Mouse (Mus musculus): ENCODE results near the gene Chst8. TPM values are rescaled to one million over a fixed set of nuclear protein-coding genes. Genes with fewer than 3 reads are reported as not detected.

Gene Chst8
- total and polyA plus RNA-seq, 3 experiments = 0.22 TPM; not detected in 2

DNA sequence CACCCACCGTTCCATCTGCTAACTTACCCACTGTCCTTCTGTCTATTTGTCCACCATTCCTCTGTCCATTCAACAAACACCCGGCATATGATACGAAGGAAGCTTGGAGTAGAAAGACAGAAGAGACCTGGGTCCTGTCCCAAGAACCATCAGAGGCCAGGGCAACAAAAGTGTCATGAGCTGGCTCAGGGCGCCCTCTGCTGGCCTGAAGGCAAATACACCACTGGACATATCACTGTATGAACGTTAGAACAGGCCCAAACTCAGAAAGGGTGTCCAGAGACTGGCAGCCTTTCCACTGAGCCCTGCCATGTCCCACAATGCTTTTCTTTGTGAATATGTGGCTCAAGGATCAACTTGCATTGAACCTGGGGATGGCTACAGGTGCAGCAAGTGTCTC is 92.9 kb downstream of the Chst8 start:
- TF ChIP-seq CTCF (IDR thresholded peaks at IDR 0.05; ENCODE audit: low read depth, low read length) (no peak), GATA2 (IDR thresholded peaks at IDR 0.05; ENCODE audit: borderline replicate concordance, low read depth, low read length) (no peak), POLR2AphosphoS5 (IDR thresholded peaks at IDR 0.05; ENCODE audit: insufficient replicate concordance, low read depth, low read length) (no peak), GATA1 (IDR thresholded peaks at IDR 0.05; ENCODE audit: borderline replicate concordance, low read length) (no peak), TAL1 (conservative IDR thresholded peaks at IDR 0.05; ENCODE audit: low read depth, low read length) (no peak)
- no peak for DNase-seq (ENCODE audit: low spot score)
- Histone ChIP-seq H3K4me3 (ENCODE audit: low read depth, low read length) (no peak overlapping the region), H3K9me3 (replicated peaks) (peaks cover 77% of the 10 kb centered on the region), H3K36me3 (replicated peaks) (no peaks in the 10 kb centered on the region), H3K27me3 (ENCODE audit: insufficient read depth, low read length) (no peaks in the 10 kb centered on the region), H3K4me1 (ENCODE audit: insufficient read depth, low read depth, low read length) (no peaks in the 10 kb centered on the region)
- no peak for ATAC-seq (ENCODE audit: extremely low read depth, insufficient number of reproducible peaks, low FRiP score, poor library complexity, severe bottlenecking)

DNA sequence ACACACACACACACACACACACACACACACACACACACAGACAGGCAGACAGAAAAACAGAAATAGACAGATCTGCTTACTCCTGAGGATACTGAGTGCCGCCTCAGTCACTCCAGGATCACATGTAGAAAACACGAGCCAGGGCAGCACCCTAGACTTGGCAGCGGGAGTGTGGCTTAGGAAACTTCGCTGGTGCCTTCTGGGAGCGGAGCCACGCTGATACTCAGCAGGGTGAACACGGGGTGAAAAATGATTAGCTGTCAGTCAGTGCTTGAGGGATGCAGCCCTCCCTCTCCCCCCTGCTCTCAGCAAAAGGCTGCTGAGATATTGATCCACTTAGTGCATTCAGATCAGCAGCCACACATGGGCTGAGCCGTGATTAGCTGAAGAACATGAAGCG is 93.9 kb downstream of the Chst8 start:
- H3K9me3 ChIP-seq (replicated peaks) = peaks cover 85% of the 10 kb centered on the region
- H3K4me3 ChIP-seq (ENCODE audit: low read depth, low read length) = no peak overlapping the region
- ATAC-seq (ENCODE audit: extremely low read depth, insufficient number of reproducible peaks, low FRiP score, poor library complexity, severe bottlenecking) (no peak), DNase-seq (ENCODE audit: low spot score) (no peak)
- no peaks in the 10 kb centered on the region for H3K4me1 ChIP-seq (ENCODE audit: insufficient read depth, low read depth, low read length)
- TF ChIP-seq GATA1 (IDR thresholded peaks at IDR 0.05; ENCODE audit: borderline replicate concordance, low read length) = no peak
- no peak for TF ChIP-seq CTCF (IDR thresholded peaks at IDR 0.05; ENCODE audit: low read depth, low read length)
- no peak for TF ChIP-seq POLR2AphosphoS5 (IDR thresholded peaks at IDR 0.05; ENCODE audit: insufficient replicate concordance, low read depth, low read length)
- no peak for TF ChIP-seq TAL1 (conservative IDR thresholded peaks at IDR 0.05; ENCODE audit: low read depth, low read length)
- TF ChIP-seq GATA2 (IDR thresholded peaks at IDR 0.05; ENCODE audit: borderline replicate concordance, low read depth, low read length) = no peak
- no peaks in the 10 kb centered on the region for H3K27me3 ChIP-seq (ENCODE audit: insufficient read depth, low read length)
- H3K36me3 ChIP-seq (replicated peaks) = no peaks in the 10 kb centered on the region

- Histone ChIP-seq H3K4me1 (ENCODE audit: insufficient read depth, low read depth, low read length) (no peaks in the 10 kb centered on the region), H3K27me3 (ENCODE audit: insufficient read depth, low read length) (no peaks in the 10 kb centered on the region), H3K4me3 (ENCODE audit: low read depth, low read length) (no peak overlapping the region), H3K36me3 (replicated peaks) (no peaks in the 10 kb centered on the region), H3K9me3 (replicated peaks) (peaks cover 80% of the 10 kb centered on the region)
- DNase-seq (ENCODE audit: low spot score) = no peak
- no peak for ATAC-seq (ENCODE audit: extremely low read depth, insufficient number of reproducible peaks, low FRiP score, poor library complexity, severe bottlenecking)
- no peak for TF ChIP-seq POLR2AphosphoS5 (IDR thresholded peaks at IDR 0.05; ENCODE audit: insufficient replicate concordance, low read depth, low read length)
- no peak for TF ChIP-seq GATA1 (IDR thresholded peaks at IDR 0.05; ENCODE audit: borderline replicate concordance, low read length)
- no peak for TF ChIP-seq GATA2 (IDR thresholded peaks at IDR 0.05; ENCODE audit: borderline replicate concordance, low read depth, low read length)
- no peak for TF ChIP-seq TAL1 (conservative IDR thresholded peaks at IDR 0.05; ENCODE audit: low read depth, low read length)
- no peak for TF ChIP-seq CTCF (IDR thresholded peaks at IDR 0.05; ENCODE audit: low read depth, low read length)
Measured at GRCm38 (mm10) chr7:34717161-34717810, 95.2 kb downstream of the Chst8 start.

DNA sequence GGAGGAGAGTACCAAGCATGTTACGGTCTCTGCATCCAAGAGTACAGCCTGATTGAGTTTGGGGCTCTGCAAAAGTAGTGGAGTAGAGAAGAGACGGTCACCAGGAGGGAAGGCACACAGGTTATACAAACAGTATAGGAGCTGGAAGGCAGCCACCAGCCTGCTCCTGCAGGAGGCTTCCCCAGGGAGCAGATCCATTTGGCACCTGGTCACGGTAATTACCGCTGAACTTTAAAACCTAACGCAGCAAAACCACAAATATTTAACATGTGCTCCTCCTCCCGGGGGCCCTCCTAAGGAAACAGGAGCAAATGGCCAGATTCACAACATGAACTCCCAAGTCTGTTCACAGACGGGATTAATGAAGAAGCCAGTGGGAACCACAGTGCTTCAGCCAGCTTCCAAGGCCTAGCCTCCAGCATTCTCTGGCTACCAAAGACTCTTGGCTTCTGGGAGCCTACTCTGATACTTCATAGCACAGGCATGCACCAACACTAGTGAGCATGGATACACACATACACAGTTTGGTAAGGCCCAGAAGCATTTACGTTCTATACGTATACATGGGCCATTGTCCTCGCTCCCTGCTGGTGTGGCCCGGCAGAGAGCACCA is 97.6 kb downstream of the Chst8 start:
- no peaks in the 10 kb centered on the region for H3K36me3 ChIP-seq (replicated peaks)
- DNase-seq (ENCODE audit: low spot score) = no peak
- no peaks in the 10 kb centered on the region for H3K27me3 ChIP-seq (ENCODE audit: insufficient read depth, low read length)
- H3K4me3 ChIP-seq (ENCODE audit: low read depth, low read length) = no peak overlapping the region
- peaks cover 71% of the 10 kb centered on the region for H3K9me3 ChIP-seq (replicated peaks)
- H3K4me1 ChIP-seq (ENCODE audit: insufficient read depth, low read depth, low read length) = no peaks in the 10 kb centered on the region
- TF ChIP-seq POLR2AphosphoS5 (IDR thresholded peaks at IDR 0.05; ENCODE audit: insufficient replicate concordance, low read depth, low read length) (no peak), GATA2 (IDR thresholded peaks at IDR 0.05; ENCODE audit: borderline replicate concordance, low read depth, low read length) (no peak), GATA1 (IDR thresholded peaks at IDR 0.05; ENCODE audit: borderline replicate concordance, low read length) (no peak), CTCF (IDR thresholded peaks at IDR 0.05; ENCODE audit: low read depth, low read length) (no peak), TAL1 (conservative IDR thresholded peaks at IDR 0.05; ENCODE audit: low read depth, low read length) (no peak)
- no peak for ATAC-seq (ENCODE audit: extremely low read depth, insufficient number of reproducible peaks, low FRiP score, poor library complexity, severe bottlenecking)

DNA sequence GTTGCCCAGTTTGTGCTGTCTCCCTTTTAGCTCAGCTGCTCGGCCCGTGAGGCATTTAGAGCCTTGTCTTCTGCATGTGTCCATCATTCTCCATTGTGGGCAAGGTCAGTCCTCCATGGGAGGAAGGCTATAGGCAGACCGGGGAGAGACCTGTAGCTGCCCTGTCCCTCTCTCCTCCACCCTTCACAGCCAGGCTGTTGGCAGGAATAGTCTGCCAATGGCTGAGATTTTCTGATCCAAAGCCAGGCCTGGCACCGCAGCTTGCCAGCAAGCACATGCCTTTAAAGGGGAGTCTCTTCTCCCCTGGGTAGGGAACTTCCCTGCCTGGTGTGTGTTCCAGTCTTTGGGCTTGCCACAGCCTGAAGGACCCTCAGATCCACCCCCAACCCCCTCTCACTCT is 103.4 kb downstream of the Chst8 start:
- TF ChIP-seq CTCF (IDR thresholded peaks at IDR 0.05; ENCODE audit: low read depth, low read length) = no peak
- no peak for TF ChIP-seq GATA2 (IDR thresholded peaks at IDR 0.05; ENCODE audit: borderline replicate concordance, low read depth, low read length)
- TF ChIP-seq TAL1 (conservative IDR thresholded peaks at IDR 0.05; ENCODE audit: low read depth, low read length) = no peak
- no peak for TF ChIP-seq GATA1 (IDR thresholded peaks at IDR 0.05; ENCODE audit: borderline replicate concordance, low read length)
- TF ChIP-seq POLR2AphosphoS5 (IDR thresholded peaks at IDR 0.05; ENCODE audit: insufficient replicate concordance, low read depth, low read length) = no peak

GRCm38 (mm10) chr7:34704401-34704800 is 108.1 kb downstream of the Chst8 start:
- TF ChIP-seq POLR2AphosphoS5 (IDR thresholded peaks at IDR 0.05; ENCODE audit: insufficient replicate concordance, low read depth, low read length) = no peak
- no peak for TF ChIP-seq GATA1 (IDR thresholded peaks at IDR 0.05; ENCODE audit: borderline replicate concordance, low read length)
- TF ChIP-seq CTCF (IDR thresholded peaks at IDR 0.05; ENCODE audit: low read depth, low read length) = no peak
- TF ChIP-seq TAL1 (conservative IDR thresholded peaks at IDR 0.05; ENCODE audit: low read depth, low read length) = no peak
- TF ChIP-seq GATA2 (IDR thresholded peaks at IDR 0.05; ENCODE audit: borderline replicate concordance, low read depth, low read length) = no peak
- ATAC-seq (ENCODE audit: extremely low read depth, insufficient number of reproducible peaks, low FRiP score, poor library complexity, severe bottlenecking) (no peak), DNase-seq (ENCODE audit: low spot score) (no peak)
- Histone ChIP-seq H3K27me3 (ENCODE audit: insufficient read depth, low read length) (no peaks in the 10 kb centered on the region), H3K4me1 (ENCODE audit: insufficient read depth, low read depth, low read length) (no peaks in the 10 kb centered on the region), H3K4me3 (ENCODE audit: low read depth, low read length) (no peak overlapping the region), H3K9me3 (replicated peaks) (peaks cover 78% of the 10 kb centered on the region), H3K36me3 (replicated peaks) (no peaks in the 10 kb centered on the region)

More for the DNA sequence above, 103.4 kb downstream of the Chst8 start:
- Histone ChIP-seq H3K9me3 (replicated peaks) (peaks cover 65% of the 10 kb centered on the region), H3K27me3 (ENCODE audit: insufficient read depth, low read length) (no peaks in the 10 kb centered on the region), H3K36me3 (replicated peaks) (no peaks in the 10 kb centered on the region), H3K4me3 (ENCODE audit: low read depth, low read length) (no peak overlapping the region), H3K4me1 (ENCODE audit: insufficient read depth, low read depth, low read length) (no peaks in the 10 kb centered on the region)
- DNase-seq (ENCODE audit: low spot score) (no peak), ATAC-seq (ENCODE audit: extremely low read depth, insufficient number of reproducible peaks, low FRiP score, poor library complexity, severe bottlenecking) (no peak)
